Mouse (Mus musculus) limb, embryonic 12.5 days (tissue): Measurements from ENCODE around the gene Col5a3. TPM values are rescaled to one million over a fixed set of nuclear protein-coding genes. Genes with fewer than 3 reads are reported as not detected.

Source experiments
- ATAC-seq: fragments of 200-750 bp; cut with Nextera tagmentation; 2 replicates; pipeline ENCODE4 v1.8.0; 2017; ENCODE audit warnings: low read depth, moderate TSS enrichment; ENCODE audit not compliant: insufficient number of reproducible peaks, insufficient read depth, low FRiP score, low TSS enrichment
- H3K27ac ChIP-seq: fragments of 300-500 bp; sonication (generic); 2 replicates; pipeline ENCODE4 v1.5.1; 2016; ENCODE audit warnings: mild to moderate bottlenecking, moderate library complexity
- H3K27me3 ChIP-seq: fragments of 300-500 bp; sonication (generic); 2 replicates; pipeline ENCODE4 v1.6.1; 2016; ENCODE audit warnings: mild to moderate bottlenecking, moderate library complexity
- H3K36me3 ChIP-seq: fragments of 300-500 bp; sonication (generic); 2 replicates; pipeline ENCODE4 v1.6.1; 2016; ENCODE audit warnings: mild to moderate bottlenecking, moderate library complexity
- H3K4me1 ChIP-seq: fragments of 300-500 bp; sonication (generic); replicated peaks from 2 replicates; pipeline ENCODE4 v1.6.1; 2016
- H3K4me2 ChIP-seq: fragments of 300-500 bp; sonication (generic); 2 replicates; pipeline ENCODE4 v1.6.1; 2016; ENCODE audit warnings: mild to moderate bottlenecking, moderate library complexity
- H3K4me3 ChIP-seq: fragments of 300-500 bp; sonication (generic); replicated peaks from 2 replicates; pipeline ENCODE4 v1.5.1; 2016; ENCODE audit warnings: mild to moderate bottlenecking
- H3K9ac ChIP-seq: fragments of 300-500 bp; sonication (generic); replicated peaks from 2 replicates; pipeline ENCODE4 v1.6.1; 2016; ENCODE audit warnings: mild to moderate bottlenecking, moderate library complexity
- H3K9me3 ChIP-seq: fragments of 300-500 bp; sonication (generic); 2 replicates; pipeline ENCODE4 v1.6.1; 2016; ENCODE audit warnings: mild to moderate bottlenecking, moderate library complexity
- WGBS: fragments of 180-500 bp; shearing (Covaris S2); methylation state at CpG from one replicate; pipeline ENCODE4 v1.1.7; 2016; 5-methylcytosine and 5-hydroxymethylcytosine counted together
- polyA plus RNA-seq: library from polyadenylated mRNA; unstranded; fragments of >200 nt; fragmentation: Nextera tagmentation; extraction: Ambion mirVana; gene quantifications from 2 replicates; pipeline ENCODE4 v1.2.1, GENCODE M21; 2016

Col5a3 gene
- polyA plus RNA-seq, 1 experiment from 2014 or later, result 0.28 TPM

DNA sequence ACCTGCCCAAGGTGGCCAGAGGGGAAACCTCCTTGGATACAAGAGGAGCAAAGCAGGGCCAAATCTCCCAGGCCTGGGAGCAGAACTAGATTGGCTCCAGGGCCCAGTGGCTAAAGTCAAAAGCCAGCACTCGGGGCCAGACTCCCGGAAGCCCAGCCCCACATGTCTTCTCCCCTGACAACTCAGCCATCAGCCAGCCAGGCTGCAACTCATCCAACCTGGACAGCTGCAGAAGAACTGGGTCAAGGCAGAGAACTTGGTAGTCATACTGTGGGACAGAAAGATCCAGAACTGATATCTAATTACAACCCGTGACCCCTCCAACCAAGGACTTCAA, 9.7 kb downstream of the Col5a3 start:
- no peaks in the 10 kb centered on the region for H3K36me3 ChIP-seq
- WGBS, result 86% methylated on average over 3 of the region's 3 CpGs
- H3K27me3 ChIP-seq, result no peaks in the 10 kb centered on the region; the same call in 1 of the 2 replicates
- no peak overlapping the region for H3K4me2 ChIP-seq
- no peak overlapping the region for H3K4me3 ChIP-seq
- H3K9ac ChIP-seq, result no peak overlapping the region
- no peak for ATAC-seq
- no peaks in the 10 kb centered on the region for H3K4me1 ChIP-seq
- H3K9me3 ChIP-seq, result peaks cover 9% of the 10 kb centered on the region; the same call in 1 of the 2 replicates
- no peak overlapping the region for H3K27ac ChIP-seq

DNA sequence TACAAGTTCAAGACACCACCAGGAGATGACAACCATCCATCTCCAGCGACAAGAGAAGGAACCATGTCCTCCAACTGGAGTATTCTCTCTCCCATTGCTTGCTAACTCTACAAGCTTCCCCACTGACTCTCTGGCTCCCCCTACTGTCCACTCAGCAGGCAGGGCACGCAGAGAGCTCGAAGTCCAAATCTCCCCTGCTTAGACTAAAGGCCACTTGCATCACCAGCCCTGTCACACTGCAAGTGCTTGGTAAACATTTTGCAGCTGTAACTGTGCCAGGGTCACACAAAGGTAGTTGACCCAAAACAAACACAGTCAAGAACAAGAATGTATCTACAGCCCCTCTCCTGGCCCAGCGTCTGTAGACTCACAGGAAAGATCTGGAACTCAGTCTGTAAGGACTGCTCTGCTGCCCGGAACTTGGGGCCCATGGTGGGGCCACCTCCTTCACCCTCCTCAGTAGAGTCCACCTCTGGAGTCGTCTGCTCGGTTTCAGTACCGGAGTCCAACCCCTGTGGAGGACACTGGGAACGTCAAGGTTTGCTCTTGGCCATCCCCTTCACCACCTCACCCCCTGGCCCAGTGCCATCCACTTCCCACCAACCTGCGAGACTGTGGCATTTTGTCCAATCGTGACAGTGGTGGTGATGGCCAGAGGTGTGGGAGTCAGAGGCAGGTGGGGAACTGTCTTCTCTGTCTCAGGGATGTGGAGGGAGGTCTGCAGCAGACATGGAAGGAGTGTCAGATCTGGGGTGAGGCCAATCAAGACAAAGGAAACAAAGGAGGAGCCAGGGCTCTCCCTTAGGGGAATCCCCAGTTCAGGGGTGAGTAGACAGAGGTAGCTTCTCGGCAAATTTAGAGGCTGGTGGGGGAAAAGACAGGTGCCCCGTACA, 10.4 kb downstream of the Col5a3 start:
- no peak overlapping the region for H3K4me3 ChIP-seq
- H3K4me2 ChIP-seq, result no peak overlapping the region
- H3K36me3 ChIP-seq, result no peaks in the 10 kb centered on the region
- H3K4me1 ChIP-seq, result no peaks in the 10 kb centered on the region
- no peaks in the 10 kb centered on the region; the same call in 1 of the 2 replicates for H3K27me3 ChIP-seq
- WGBS, result 76% methylated on average over 13 of the region's 13 CpGs
- no peak for ATAC-seq
- H3K9ac ChIP-seq, result no peak overlapping the region
- peaks cover 9% of the 10 kb centered on the region; the same call in 1 of the 2 replicates for H3K9me3 ChIP-seq
- no peak overlapping the region for H3K27ac ChIP-seq

- Histone ChIP-seq H3K36me3 (no peaks in the 10 kb centered on the region), H3K4me1 (peaks cover 9% of the 10 kb centered on the region), H3K4me2 (no peak overlapping the region), H3K9me3 (no peaks in the 10 kb centered on the region), H3K4me3 (no peak overlapping the region), H3K27ac (no peak overlapping the region), H3K27me3 (0 out of 2 replicates have a peak, but pooled peaks cover 4% of the 10 kb centered on the region), H3K9ac (no peak overlapping the region)
- WGBS, result 52% methylated on average over 7 of the region's 7 CpGs
- no peak; the same call in 1 of the 2 replicates for ATAC-seq
Observed at GRCm38 (mm10) chr9:20794108-20794806, 20.6 kb downstream of the Col5a3 start.

- H3K4me3 ChIP-seq, result no peak overlapping the region
- no peaks in the 10 kb centered on the region for H3K36me3 ChIP-seq
- H3K4me2 ChIP-seq, result no peak overlapping the region
- H3K9ac ChIP-seq, result no peak overlapping the region
- H3K4me1 ChIP-seq, result peaks cover 9% of the 10 kb centered on the region
- ATAC-seq, result no peak
- H3K27ac ChIP-seq, result 0 out of 2 replicates have a peak overlapping the region, but pooled peaks have one; percentile 17
- 46% methylated on average over 3 of the region's 3 CpGs for WGBS
- H3K9me3 ChIP-seq, result no peaks in the 10 kb centered on the region
- H3K27me3 ChIP-seq, result 0 out of 2 replicates have a peak, but pooled peaks cover 4% of the 10 kb centered on the region
Observed at GRCm38 (mm10) chr9:20790345-20790744, 24.5 kb downstream of the Col5a3 start.

GRCm38 (mm10) chr9:20789651-20790050, 25.2 kb downstream of the Col5a3 start:
- no peak overlapping the region for H3K4me3 ChIP-seq
- WGBS, result 77% methylated on average over 3 of the region's 4 CpGs
- ATAC-seq, result no peak
- no peaks in the 10 kb centered on the region for H3K9me3 ChIP-seq
- no peaks in the 10 kb centered on the region for H3K36me3 ChIP-seq
- H3K27ac ChIP-seq, result no peak overlapping the region
- H3K4me1 ChIP-seq, result peaks cover 9% of the 10 kb centered on the region
- H3K27me3 ChIP-seq, result 0 out of 2 replicates have a peak, but pooled peaks cover 4% of the 10 kb centered on the region
- no peak overlapping the region for H3K9ac ChIP-seq
- no peak overlapping the region for H3K4me2 ChIP-seq

- peaks cover 9% of the 10 kb centered on the region for H3K4me1 ChIP-seq
- H3K36me3 ChIP-seq, result no peaks in the 10 kb centered on the region
- H3K9me3 ChIP-seq, result no peaks in the 10 kb centered on the region
- H3K27me3 ChIP-seq, result no peaks in the 10 kb centered on the region
- no peak for ATAC-seq
- H3K9ac ChIP-seq, result no peak overlapping the region
- no peak overlapping the region for H3K4me2 ChIP-seq
- no peak overlapping the region for H3K4me3 ChIP-seq
- H3K27ac ChIP-seq, result no peak overlapping the region
- 74% methylated on average over 8 of the region's 8 CpGs for WGBS
Observed at GRCm38 (mm10) chr9:20787992-20788391, 26.9 kb downstream of the Col5a3 start.

- H3K9ac ChIP-seq, result no peak overlapping the region
- peaks cover 4% of the 10 kb centered on the region; the same call in 1 of the 2 replicates for H3K9me3 ChIP-seq
- 57% methylated on average over 6 of the region's 6 CpGs for WGBS
- H3K27me3 ChIP-seq, result no peaks in the 10 kb centered on the region
- H3K27ac ChIP-seq, result no peak overlapping the region
- H3K4me2 ChIP-seq, result no peak overlapping the region
- H3K4me1 ChIP-seq, result peaks cover 3% of the 10 kb centered on the region; the same call in 1 of the 2 replicates
- no peak for ATAC-seq
- no peak overlapping the region for H3K4me3 ChIP-seq
- H3K36me3 ChIP-seq, result no peaks in the 10 kb centered on the region
Observed at GRCm38 (mm10) chr9:20785055-20785454, 29.8 kb downstream of the Col5a3 start.

DNA sequence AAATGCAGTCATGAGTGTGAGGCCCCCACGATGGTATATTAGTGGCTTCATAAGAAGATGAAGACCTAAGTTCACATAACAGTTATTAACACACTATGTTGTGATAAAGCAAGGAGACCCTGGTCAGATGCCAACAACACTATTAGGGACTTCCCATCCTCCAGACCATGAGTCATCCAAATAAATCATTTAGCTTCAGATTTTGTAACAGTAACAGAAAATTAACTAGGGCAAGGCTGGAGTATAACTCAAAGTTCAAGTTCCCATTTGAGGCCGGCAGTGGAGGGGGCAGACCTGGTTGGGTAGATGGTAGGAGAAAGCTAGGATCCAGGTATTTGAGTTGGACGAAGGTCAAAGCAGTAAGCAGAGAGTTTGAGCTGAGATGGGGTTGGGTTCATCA, 33.6 kb downstream of the Col5a3 start:
- Histone ChIP-seq H3K36me3 (no peaks in the 10 kb centered on the region), H3K27me3 (no peaks in the 10 kb centered on the region), H3K4me1 (no peaks in the 10 kb centered on the region), H3K9ac (no peak overlapping the region), H3K4me2 (no peak overlapping the region), H3K9me3 (peaks cover 4% of the 10 kb centered on the region; the same call in 1 of the 2 replicates), H3K4me3 (no peak overlapping the region), H3K27ac (no peak overlapping the region)
- ATAC-seq, result no peak
- WGBS, result 86% methylated on average over 3 of the region's 3 CpGs

DNA sequence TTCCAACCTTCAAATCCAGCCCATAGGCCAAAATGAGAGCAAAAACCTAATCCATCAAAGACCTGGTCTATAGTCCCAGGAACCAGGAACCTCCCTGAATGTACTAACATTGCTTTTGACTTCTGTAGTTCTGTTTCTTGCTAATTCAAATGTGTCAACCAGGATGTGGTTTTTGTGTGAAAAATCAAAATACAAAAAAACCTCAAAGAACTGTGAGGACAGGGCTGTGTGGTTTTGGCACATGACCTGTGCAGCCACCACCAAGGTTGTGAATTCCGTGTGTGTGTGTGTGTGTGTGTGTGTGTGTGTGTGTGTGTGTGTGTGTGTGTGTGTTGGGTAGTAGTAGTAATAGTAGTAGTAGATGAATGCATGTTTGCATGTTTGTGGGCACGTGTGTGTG, 49.6 kb downstream of the Col5a3 start:
- Histone ChIP-seq H3K4me3 (no peak overlapping the region), H3K27me3 (0 out of 2 replicates have a peak, but pooled peaks cover 4% of the 10 kb centered on the region), H3K4me1 (no peaks in the 10 kb centered on the region), H3K27ac (no peak overlapping the region), H3K9ac (no peak overlapping the region), H3K4me2 (no peak overlapping the region), H3K36me3 (no peaks in the 10 kb centered on the region), H3K9me3 (no peaks in the 10 kb centered on the region)
- ATAC-seq, result no peak
- 72% methylated on average over 2 of the region's 2 CpGs for WGBS

GRCm38 (mm10) chr9:20763099-20763498, 51.8 kb downstream of the Col5a3 start:
- Histone ChIP-seq H3K4me2 (no peak overlapping the region), H3K36me3 (no peaks in the 10 kb centered on the region), H3K27me3 (peaks cover 7% of the 10 kb centered on the region; the same call in 1 of the 2 replicates), H3K4me3 (no peak overlapping the region), H3K27ac (no peak overlapping the region), H3K9me3 (no peaks in the 10 kb centered on the region), H3K4me1 (no peaks in the 10 kb centered on the region), H3K9ac (no peak overlapping the region)
- WGBS, result 88% methylated on average over 1 of the region's 1 CpGs
- ATAC-seq, result no peak

GRCm38 (mm10) chr9:20762197-20762961, 52.5 kb downstream of the Col5a3 start:
- no peak overlapping the region for H3K4me2 ChIP-seq
- peaks cover 7% of the 10 kb centered on the region; the same call in 1 of the 2 replicates for H3K27me3 ChIP-seq
- WGBS, result 43% methylated on average over 7 of the region's 7 CpGs
- no peaks in the 10 kb centered on the region for H3K4me1 ChIP-seq
- no peaks in the 10 kb centered on the region for H3K9me3 ChIP-seq
- H3K36me3 ChIP-seq, result no peaks in the 10 kb centered on the region
- H3K4me3 ChIP-seq, result no peak overlapping the region
- H3K27ac ChIP-seq, result no peak overlapping the region
- no peak for ATAC-seq
- H3K9ac ChIP-seq, result no peak overlapping the region
